Mouse (Mus musculus): ENCODE data around the gene 4931422A03Rik.
A peak's percentile ranks its signal among the peaks of the same experiment; 100 is the strongest.

Gene 4931422A03Rik

DNA sequence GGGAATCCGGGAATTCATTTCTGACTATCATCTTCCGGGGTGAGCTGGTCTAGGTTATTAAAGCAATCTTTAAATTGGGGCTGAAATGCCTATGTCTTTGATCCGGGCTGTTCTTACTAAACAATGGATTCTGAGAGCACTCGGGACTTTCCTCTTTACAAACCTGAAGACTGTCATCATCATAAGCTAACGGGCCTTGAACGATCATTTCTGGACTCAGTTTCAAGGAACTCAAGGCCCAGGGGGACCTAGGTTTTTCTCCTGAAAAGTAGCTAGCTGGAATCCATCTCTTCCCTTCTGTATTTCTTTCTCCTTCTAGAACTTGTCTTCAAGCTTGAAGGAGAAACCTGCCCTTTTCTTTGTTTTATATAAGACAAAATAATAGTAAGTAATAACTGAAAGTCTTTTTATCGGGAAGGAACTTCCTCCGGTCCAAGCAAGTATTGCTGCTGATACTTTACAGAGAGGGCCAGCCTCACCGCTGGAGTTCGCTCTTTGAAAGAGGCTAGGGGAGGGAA is 59.2 kb downstream of the 4931422A03Rik start:
- DNase-seq = peak; percentile 18

DNA sequence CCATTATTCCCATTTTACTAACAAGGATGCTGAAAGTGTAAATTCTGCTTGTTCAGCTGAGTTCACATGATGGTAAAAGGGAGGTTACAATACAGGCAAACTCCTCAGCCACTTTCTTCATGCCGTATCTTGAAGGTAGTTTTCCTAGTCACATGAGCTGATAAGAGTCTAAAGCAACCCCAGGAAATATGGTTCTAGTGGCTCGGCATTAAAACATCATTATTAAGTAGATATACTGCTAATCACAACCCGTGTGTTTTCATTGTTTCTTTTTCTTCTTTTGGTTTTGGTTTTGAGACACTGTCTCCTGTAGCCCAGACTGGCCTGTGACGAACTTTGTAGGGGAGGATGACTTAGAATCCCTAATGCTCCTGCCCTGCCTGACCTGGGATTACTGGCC is 60.0 kb downstream of the 4931422A03Rik start:
- DNase-seq = no peak

GRCm38 (mm10) chr2:103965391-103965790 is 62.8 kb downstream of the 4931422A03Rik start:
- DNase-seq = no peak

DNA sequence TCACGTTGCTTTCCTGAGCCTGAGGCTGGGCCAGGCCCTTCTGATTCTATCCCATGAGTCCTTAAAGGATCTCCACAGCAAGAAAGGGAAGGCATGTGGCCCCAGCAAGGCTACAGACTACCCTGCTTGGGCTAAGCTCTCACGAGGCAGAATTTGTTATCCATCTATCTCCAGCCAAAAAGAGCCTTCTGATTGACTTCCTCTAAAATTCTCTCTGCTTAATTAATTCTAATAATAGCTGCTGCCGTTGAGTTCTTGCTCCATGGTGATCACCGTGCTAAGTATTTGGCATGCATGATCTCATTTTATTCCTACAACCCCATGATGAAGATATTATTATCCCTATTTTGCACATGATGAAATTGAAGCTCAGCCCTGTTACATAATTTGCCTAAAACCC is 65.8 kb downstream of the 4931422A03Rik start:
- no peak for DNase-seq

- no peak for DNase-seq
Measured at GRCm38 (mm10) chr2:103959574-103959973, 68.6 kb downstream of the 4931422A03Rik start.

- no peak for DNase-seq
Measured at GRCm38 (mm10) chr2:103959066-103959465, 69.1 kb downstream of the 4931422A03Rik start.

DNA sequence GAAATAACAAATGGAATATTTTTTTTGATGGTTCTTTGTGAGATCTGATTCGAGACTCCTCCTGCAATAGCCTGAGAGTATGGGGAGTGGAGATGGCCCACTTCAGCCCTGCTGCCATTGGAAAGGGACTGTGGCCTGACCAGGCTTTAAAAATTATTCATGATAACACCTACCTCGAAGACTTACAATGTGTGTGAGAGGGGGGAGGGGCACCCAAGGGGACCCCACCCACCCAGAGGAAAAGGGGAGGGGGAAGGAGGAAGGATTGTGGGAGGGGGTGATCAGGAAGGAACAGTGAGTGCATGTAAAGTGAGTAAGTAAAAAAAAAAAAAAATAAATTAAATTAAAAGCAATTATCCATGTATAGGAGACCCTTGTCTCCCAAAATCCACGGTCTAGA is 69.5 kb downstream of the 4931422A03Rik start:
- DNase-seq = no peak

GRCm38 (mm10) chr2:103957649-103958546 is 70.3 kb downstream of the 4931422A03Rik start, which contains the start of gene Lmo2:
Gene Lmo2 (plus strand): TSS chr2:103957986.
- DNase-seq = no peak

DNA sequence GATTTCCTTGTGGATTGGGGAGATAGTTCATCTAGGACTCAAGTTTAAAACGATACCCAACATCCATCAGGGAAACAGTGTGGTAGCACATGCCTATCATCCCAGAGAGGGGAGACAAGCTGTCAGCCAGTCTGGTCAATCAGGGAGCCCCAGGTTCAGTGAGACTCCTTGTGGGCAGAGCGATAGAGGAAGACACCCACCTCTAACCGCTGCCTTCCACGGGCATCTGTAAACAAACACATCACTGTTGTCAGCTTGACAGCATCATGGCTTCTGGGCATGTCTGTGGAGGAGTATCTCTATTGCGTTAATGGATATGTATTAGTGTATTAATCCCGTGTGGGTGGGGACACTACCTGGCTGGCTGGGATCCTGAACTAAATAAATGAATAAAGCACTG is 71.3 kb downstream of the 4931422A03Rik start:
- no peak for DNase-seq

- DNase-seq = no peak
Measured at GRCm38 (mm10) chr2:103955714-103956113, 72.4 kb downstream of the 4931422A03Rik start.

DNA sequence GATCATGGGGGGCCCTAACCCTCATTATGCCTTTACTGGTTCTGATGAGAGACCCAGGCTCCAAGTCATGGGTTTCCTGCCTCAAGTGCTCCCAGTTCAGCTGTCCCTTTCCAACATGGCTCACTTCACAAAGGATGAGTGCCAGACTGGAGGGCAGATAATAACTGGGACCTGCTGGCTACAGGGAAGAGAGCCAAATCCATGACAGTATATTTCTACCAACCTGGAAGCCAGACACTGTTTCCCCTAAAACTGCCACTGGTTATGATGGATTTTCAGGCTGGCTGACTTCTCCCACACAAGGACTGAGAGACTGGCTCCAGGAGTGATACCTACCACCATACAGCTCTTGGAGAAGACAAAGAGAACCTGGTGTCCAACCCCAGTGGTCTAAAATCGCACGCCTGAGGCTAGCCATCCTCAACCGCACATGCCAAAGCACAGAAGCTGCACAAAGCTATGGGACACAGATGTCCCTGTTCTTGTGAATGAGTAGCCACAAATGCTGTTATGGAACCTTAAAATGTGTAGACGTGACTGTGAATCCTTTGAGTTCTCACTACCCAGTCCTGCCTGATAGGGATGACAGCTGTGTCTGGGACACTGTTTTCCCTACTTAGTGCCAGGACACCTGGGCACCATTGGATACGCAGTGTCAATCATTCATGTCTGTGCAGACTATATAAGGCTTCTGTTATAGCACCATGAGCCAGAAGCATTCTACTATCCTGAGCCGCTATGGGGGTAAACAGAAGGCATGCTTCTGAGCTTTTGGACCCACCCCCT is 74.9 kb downstream of the 4931422A03Rik start:
- DNase-seq = no peak

- no peak for DNase-seq
Measured at GRCm38 (mm10) chr2:103947982-103948655, 80.0 kb downstream of the 4931422A03Rik start.

DNA sequence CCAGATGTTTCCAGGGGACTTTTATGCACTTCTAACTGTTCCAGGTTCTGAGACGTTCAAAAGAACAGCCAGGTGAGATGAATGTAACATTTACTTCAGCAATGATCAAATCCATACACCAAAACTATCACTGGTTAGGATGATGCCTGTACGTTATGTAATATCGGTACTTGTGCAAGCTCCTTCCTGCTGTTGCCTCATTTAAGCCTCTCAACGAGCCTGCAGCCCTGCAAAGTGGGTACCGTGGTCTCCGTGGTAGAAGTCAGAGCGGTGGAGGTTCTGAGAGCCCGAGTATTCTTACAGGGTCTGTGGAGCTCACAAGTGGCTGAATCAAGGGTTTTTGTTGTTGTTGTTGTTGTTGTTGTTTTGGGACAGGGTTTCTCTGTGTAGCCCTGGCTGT is 81.3 kb downstream of the 4931422A03Rik start:
- no peak for DNase-seq

DNA sequence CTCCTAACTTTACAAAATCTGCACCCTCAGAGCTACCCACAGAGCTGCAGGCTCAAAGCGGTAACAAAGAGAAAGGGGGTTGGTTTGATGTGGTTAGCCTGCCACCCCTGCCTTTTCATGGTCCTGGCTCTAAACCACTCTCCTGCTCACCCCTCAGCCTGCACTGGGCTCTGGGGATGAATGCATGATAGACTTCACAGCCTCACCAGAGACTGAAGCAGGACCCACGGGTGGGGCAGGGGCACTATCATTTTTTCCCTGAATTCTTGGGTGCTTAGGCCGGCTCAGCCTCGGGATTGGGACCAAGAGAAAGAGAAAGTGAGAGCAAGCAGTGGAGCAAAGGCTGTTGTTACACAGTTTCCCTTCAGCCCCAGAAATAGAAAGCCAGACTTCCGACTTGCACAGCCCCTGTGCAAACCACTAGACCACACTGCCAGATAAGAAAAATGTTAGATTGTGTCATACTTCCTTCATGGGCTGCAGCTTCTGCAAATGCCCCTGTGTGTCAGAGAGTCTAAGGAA is 82.5 kb downstream of the 4931422A03Rik start:
- no peak for DNase-seq

DNA sequence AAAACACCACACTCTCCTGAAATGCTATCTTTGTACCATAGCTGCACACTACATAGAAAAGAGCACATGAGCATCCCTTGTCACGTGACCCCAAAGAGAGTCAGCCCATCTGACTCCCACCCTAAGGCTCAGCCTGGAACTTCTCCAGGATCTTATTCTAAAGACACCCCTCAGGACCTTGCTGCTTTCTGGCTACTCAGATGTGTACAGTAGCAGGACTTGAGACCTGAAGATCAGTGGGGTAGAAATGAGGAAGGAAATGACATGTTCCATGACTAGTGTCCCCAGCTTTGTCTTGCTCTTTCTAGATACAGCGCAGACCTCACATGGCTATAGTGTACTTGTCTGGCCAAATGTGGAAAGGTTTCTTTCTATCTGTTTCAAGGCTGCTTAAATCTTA is 83.3 kb downstream of the 4931422A03Rik start:
- no peak for DNase-seq

DNA sequence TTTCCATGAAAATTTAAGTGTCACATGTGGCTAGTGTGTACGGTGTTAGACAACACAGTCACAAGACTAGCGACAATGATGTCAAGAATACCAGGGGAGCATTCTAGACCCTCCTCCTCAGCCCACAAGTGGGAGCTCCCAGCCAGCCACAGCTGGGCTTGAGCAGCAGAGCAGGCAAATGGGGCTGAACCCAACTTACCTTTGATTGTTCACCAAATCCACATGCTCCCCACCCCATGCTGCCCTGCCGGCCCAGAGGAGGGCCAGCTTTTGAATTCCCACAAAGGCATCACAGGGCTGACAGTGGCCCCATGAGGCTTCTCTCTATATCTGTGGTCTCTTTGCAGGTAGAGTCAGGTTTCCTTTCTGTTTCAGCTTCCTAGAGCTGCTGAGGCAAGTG is 87.1 kb downstream of the 4931422A03Rik start:
- DNase-seq = no peak

DNA sequence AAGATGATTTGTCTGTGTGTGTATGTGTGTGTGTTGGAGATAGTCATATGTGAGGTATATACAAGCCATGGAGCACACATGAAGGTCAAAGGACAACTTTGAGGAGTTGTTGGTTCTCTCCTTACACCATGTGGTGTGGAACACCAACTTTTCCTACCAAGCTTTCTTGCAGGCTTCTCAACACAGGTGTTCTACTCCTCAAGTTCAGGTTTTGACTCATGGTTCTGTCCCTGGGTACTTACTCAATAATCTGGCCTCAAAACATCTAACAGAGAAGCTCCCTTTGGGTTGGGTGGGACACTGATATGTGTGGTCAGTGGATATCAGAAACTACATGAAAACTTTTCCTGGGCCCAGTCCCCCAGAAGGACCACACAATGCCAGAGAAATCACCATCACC is 89.2 kb downstream of the 4931422A03Rik start:
- no peak for DNase-seq

DNA sequence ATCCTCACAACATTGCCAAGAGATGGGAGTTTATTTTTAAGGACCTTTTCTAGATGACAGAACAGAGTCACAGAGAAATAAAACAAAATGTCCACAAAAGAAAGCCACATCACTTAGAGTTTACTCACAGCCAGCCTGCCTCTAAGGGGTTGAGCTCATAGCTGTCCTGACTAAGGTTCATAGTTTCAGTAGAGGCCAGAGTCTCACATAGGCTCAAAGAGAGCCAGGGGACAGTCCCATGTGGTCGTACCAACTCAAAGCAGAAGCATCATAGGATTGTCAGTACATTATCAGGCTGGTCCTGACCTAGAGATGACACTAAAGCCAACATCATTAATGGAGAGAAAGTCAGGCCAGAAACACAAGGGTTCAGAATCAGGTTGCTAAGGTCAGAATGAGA is 89.6 kb downstream of the 4931422A03Rik start:
- DNase-seq = no peak

DNA sequence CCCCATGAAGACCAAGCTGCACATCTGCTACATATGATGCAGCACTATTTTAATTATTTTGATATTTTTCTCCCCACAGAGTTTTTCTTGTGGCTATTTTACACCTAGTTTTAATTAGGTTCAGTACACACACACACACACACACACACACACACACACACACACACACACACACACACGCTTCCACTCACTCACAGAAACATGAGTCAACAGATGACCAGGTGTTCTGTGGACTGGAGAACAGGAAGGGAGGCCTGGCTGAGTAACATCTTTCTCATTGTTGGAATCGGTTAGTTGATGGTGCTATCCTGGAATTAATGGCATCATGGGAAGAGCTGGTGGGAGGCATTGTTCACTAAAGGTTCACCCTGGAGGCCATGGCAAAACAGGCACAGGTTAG is 90.5 kb downstream of the 4931422A03Rik start:
- no peak for DNase-seq

DNA sequence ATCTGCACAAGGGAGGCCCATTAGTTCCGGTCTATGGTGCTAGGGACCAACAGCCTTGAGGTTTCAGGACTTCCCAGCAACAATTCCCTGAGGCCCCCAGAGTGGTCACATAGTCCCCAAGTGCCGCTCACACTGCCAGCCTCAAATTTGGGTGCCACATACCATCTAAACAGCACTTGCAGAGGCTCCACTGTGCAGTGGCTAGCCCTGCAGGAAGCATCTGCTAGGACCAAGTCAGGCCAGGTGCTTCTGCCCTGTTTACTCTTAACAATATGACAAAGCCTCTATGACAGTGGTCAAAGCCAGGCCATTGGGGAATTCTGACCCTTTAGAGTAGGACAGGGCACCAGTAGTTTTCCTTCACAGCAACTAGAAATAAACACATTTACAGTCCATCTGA is 91.5 kb downstream of the 4931422A03Rik start:
- DNase-seq = no peak

DNA sequence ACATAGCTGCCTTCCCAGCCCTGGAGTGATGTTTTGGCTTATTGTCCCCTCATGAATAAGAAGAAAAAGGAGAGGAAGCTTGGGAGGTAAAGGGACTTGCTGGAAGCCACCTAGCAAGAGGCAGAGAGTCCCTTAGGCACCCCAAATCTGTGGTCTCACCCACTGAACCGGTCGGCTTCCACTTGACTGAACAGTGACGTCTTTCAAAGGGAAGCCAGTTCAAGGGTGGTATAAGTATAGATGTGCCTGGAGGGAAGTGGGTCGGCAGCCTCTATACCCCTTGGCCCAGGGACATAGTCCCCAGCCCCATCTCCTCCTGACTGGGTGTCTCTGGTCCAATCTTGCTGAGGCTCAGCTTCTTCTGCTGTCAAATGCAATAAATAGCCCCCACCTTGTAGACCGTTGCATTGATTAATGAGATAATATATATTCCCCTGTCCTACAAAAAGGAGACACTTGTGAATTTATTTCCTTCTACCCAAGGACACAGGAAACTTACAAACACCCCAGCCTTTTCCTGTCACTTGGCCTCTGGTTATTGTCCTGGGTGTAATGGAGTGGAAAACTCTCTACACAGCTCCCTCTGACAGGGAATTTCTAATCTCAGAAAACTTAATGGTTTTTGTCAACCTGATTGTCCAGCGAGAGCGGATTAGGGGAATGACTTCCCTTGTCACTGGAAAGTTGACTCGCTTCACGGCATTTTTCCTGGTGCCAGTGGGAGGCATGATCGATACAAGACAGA is 92.3 kb downstream of the 4931422A03Rik start:
- DNase-seq = no peak

DNA sequence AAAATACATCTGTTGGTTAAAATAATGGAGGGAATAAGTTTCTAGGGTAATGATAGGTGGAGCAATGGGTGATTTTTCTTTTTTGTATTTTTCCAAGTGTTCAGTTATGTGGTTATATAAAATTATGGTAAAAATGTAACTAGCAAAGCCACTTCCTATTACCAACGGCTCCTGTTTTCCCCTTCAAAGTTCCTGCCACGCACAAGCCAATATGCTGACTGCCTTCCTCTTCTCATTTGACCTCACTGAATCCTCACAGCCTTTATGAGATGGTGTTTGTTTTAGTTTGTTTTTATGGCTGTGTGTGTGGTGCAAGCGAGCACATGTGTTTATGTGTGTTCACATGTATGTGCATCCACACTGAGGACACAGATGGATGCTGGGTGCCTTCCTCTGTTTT is 93.5 kb downstream of the 4931422A03Rik start:
- DNase-seq = no peak

Data from embryo, embryonic 11 days (tissue).